Mouse (Mus musculus) intestine, postnatal 0 days (tissue): ENCODE measurements around the gene Ube2a. TPM values are rescaled to one million over a fixed set of nuclear protein-coding genes. Genes with fewer than 3 reads are reported as not detected.

Experiments
- ATAC-seq: fragments of 200-750 bp; cut with Nextera tagmentation; 2 replicates; pipeline ENCODE4 v1.8.0; 2017; ENCODE audit warnings: mild to moderate bottlenecking, moderate TSS enrichment, moderate library complexity
- H3K27ac ChIP-seq: fragments of 300-500 bp; sonication (generic); 2 replicates; pipeline ENCODE4 v1.5.1; 2014; ENCODE audit warnings: mild to moderate bottlenecking, low read depth, low read length, moderate library complexity
- H3K27me3 ChIP-seq: fragments of 300-500 bp; sonication (generic); replicated peaks from 2 replicates; pipeline ENCODE4 v1.6.1; 2014; ENCODE audit warnings: low read length, mixed read lengths; ENCODE audit not compliant: control insufficient read depth, insufficient read depth
- H3K36me3 ChIP-seq: fragments of 300-500 bp; sonication (generic); 2 replicates; pipeline ENCODE4 v1.6.1; 2014; ENCODE audit warnings: mild to moderate bottlenecking, moderate library complexity; ENCODE audit not compliant: control insufficient read depth, insufficient read depth
- H3K4me1 ChIP-seq: fragments of 300-500 bp; sonication (generic); replicated peaks from 2 replicates; pipeline ENCODE4 v1.6.1; 2014; ENCODE audit warnings: antibody characterized with exemption, low read length, mixed read lengths; ENCODE audit not compliant: control insufficient read depth, insufficient read depth
- H3K4me2 ChIP-seq: fragments of 300-500 bp; sonication (generic); replicated peaks from 2 replicates; pipeline ENCODE4 v1.6.1; 2014; ENCODE audit warnings: low read depth, mild to moderate bottlenecking, moderate library complexity
- H3K4me3 ChIP-seq: fragments of 300-500 bp; sonication (generic); 2 replicates; pipeline ENCODE4 v1.5.1; 2014; ENCODE audit warnings: low read depth, low read length
- H3K9ac ChIP-seq: fragments of 300-500 bp; sonication (generic); 2 replicates; pipeline ENCODE4 v1.6.1; 2014; ENCODE audit warnings: mild to moderate bottlenecking, low read depth, low read length
- H3K9me3 ChIP-seq: fragments of 300-500 bp; sonication (generic); 2 replicates; pipeline ENCODE4 v1.6.1; 2016; ENCODE audit warnings: mixed run types; ENCODE audit not compliant: control insufficient read depth
- CTCF ChIP-seq: sonication (generic); IDR thresholded peaks from 2 replicates; pipeline ENCODE4 v1.5.1; 2016; ENCODE audit warnings: low read depth, mild to moderate bottlenecking, control low read depth, antibody characterized with exemption, moderate library complexity
- WGBS: fragments of 180-500 bp; shearing (Covaris S2); extraction: QIAGEN DNeasy Blood & Tissue Kit; methylation state at CpG from one replicate; pipeline ENCODE4 v1.1.7; 2014; 5-methylcytosine and 5-hydroxymethylcytosine counted together
- polyA plus RNA-seq: library from polyadenylated mRNA; unstranded; fragments of >200 nt; fragmentation: Nextera tagmentation; extraction: Ambion mirVana; gene quantifications from 2 replicates; pipeline ENCODE4 v1.2.1, GENCODE M21; 2015

Gene Ube2a
- 153 and 168 TPM in 2 replicates for polyA plus RNA-seq

DNA sequence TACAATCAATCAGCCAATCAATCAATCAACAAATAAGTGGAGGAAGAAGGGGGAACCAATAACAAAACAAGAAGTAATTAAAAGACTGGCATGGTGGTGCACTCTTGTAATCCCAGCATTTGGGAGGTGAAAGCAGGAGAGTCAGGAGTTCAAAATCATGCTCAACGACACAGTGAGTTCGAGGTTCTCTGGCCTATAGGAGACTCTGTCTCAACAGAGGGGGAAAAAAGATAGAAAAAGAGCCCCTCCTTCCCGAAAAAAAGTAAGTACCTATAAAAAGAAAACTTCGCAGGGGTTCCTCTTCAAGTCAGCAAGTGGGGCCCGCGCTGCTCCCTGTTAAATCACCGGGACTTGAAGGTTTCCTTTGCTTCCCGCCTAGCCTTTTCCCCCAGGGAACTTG is at the start of gene Ube2a, which contains the start of gene C330007P06Rik:
TSS of gene Ube2a (plus strand) at position 136 of the 400 bp plus-strand sequence.
TSS of gene C330007P06Rik (minus strand) at position 347 of the 400 bp plus-strand sequence.
- H3K27me3 ChIP-seq: no peaks in the 10 kb centered on the region
- H3K27ac ChIP-seq: peak within 1 kb of the TSS; percentile 80
- H3K36me3 ChIP-seq: peaks cover 5% of the 10 kb centered on the region; the same call in 1 of the 2 replicates
- H3K4me1 ChIP-seq: no peaks in the 10 kb centered on the region
- WGBS: 24% methylated on average over 8 of the region's 8 CpGs
- TF ChIP-seq CTCF: no peak
- H3K9ac ChIP-seq: peak within 1 kb of the TSS; percentile 83
- peak; percentile 18 for ATAC-seq
- H3K9me3 ChIP-seq: no peaks in the 10 kb centered on the region
- peak within 1 kb of the TSS; percentile 71 for H3K4me3 ChIP-seq
- peak within 1 kb of the TSS; percentile 65 for H3K4me2 ChIP-seq

DNA sequence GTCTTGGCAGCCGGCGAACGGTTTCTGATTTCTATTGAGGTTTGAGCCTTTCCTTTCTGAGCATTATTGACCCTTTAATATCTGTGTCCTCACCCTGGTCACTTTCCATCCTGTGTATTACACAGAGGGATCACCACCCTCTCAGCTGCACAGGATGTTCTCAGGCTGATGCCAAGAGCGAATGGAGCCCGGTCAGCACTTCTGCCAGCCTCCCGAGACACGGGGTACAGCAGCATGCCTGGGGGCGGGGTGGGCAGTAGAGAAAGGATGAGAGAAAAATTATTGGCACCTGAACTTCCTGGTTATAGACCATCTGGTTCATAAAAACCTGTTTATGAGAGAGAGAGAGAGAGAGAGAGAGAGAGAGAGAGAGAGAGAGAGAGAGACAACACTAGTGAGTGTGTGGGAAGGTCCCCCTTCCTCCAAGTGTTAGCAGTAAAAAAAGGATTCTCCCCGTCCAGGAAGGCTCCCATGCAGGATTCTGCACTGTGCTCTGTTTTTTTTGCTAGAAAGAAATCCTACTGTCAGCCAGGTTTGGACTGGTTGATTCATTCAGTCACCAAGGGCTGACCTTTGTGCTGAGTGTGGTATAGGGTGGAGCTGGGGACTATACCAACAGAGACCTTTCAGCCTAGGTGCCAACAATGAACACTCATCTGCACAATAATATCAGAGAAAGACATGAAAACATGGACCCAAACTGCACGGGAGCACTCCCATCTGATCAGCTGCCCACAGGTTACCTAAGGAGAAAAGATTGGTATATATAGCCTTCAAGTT is 49.6 kb upstream of the Ube2a start:
- Histone ChIP-seq H3K4me3 (no peak overlapping the region), H3K9me3 (no peaks in the 10 kb centered on the region), H3K4me1 (no peaks in the 10 kb centered on the region), H3K9ac (no peak overlapping the region), H3K4me2 (no peak overlapping the region), H3K27ac (peak overlapping the region; percentile 77), H3K36me3 (no peaks in the 10 kb centered on the region), H3K27me3 (no peaks in the 10 kb centered on the region)
- ATAC-seq: peak; percentile 81
- TF ChIP-seq CTCF: no peak
- 57% methylated on average over 10 of the region's 10 CpGs for WGBS

DNA sequence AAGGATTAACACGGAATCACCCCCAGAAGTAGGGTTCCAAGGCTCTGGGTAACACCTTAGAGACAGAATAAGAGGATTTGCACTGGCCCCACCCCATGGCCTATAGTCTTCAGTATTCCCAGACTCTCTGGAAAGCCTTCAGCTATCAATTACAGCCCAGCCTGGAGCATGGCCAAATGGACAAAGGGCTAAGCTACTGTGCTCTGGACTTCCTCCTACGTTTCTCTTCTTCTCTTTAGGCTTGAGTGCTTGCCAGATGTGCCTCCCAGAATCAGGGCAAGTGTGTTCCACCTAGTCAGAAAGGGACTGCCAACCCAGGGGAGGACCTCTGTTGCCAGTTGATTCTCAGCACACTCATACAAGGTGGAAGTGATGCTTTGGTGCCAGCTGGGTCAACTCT is 48.7 kb upstream of the Ube2a start:
- Histone ChIP-seq H3K27me3 (no peaks in the 10 kb centered on the region), H3K36me3 (no peaks in the 10 kb centered on the region), H3K27ac (peak overlapping the region; percentile 77), H3K4me1 (no peaks in the 10 kb centered on the region), H3K9me3 (no peaks in the 10 kb centered on the region), H3K4me2 (no peak overlapping the region), H3K9ac (no peak overlapping the region), H3K4me3 (no peak overlapping the region)
- WGBS: 38% methylated on average over 2 of the region's 2 CpGs
- TF ChIP-seq CTCF: no peak
- ATAC-seq: peak; percentile 21; the same call in 1 of the 2 replicates

DNA sequence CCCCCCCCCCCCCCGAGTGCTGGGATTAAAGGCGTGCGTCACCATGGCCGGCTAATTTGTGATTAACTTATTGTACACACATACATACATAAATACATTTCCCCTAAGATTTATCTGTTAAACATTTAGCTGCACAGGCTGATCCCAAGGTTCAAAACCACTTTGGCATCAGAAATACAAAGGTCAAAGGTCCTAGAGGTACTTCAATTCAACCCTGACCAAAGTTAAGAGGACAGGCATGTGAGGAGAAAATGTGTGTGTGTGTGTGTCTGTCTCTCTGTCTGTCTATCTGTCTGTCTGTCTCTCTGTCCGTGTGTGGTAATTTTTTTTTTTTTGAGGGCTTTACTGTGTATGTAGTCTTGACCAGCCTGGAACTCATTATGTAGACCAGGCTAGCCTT is 46.8 kb upstream of the Ube2a start:
- Histone ChIP-seq H3K4me2 (no peak overlapping the region), H3K36me3 (no peaks in the 10 kb centered on the region), H3K27me3 (no peaks in the 10 kb centered on the region), H3K4me3 (no peak overlapping the region), H3K4me1 (no peaks in the 10 kb centered on the region), H3K27ac (peak overlapping the region; percentile 68; the same call in 1 of the 2 replicates), H3K9me3 (no peaks in the 10 kb centered on the region), H3K9ac (no peak overlapping the region)
- WGBS: 81% methylated on average over 4 of the region's 5 CpGs
- no peak for ATAC-seq
- no peak for TF ChIP-seq CTCF

DNA sequence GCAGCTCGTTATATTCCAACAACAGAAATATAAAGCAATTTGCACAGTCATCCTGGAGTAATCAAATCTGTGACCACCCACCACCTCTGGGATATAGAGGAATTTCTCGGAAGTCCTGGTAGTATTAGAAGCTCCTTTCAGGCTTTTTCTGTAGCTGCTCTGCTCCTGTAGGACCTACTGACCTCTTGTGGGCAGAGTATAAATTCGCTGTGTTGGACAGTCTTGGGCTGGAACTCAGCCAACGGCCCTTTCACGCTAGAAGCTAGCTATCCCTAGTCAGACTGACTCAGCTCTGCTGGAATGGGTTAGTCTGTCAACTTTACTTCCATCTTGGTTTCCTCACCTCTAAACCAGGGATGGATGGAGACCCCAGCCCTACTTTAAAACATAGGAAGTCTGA is 43.4 kb upstream of the Ube2a start:
- Histone ChIP-seq H3K27ac (peak overlapping the region; percentile 57), H3K9me3 (no peaks in the 10 kb centered on the region), H3K9ac (no peak overlapping the region), H3K27me3 (no peaks in the 10 kb centered on the region), H3K4me2 (no peak overlapping the region), H3K36me3 (no peaks in the 10 kb centered on the region), H3K4me1 (no peaks in the 10 kb centered on the region), H3K4me3 (no peak overlapping the region)
- 33% methylated on average over 5 of the region's 5 CpGs for WGBS
- peak; percentile 55 for ATAC-seq
- TF ChIP-seq CTCF: peak; percentile 72

DNA sequence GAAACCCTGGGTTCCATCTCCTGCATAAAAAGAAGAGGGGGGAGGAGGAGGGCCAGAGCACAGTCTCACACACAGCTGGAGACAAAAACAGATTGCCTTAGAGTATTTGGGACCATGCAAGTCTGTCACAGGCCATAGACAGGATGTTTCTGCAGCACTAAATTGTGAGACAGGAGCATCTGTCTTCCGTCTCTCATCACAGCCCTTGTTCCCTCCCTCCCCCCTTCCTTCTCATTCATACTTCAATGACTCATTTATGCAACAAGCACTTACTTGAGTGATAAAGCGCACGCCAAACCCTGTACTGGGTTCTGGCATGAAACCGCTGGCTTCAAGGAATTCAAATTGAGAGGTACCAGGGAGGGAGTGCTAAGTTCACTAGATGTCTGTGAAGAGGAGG is 42.1 kb upstream of the Ube2a start:
- no peak for TF ChIP-seq CTCF
- H3K4me2 ChIP-seq: no peak overlapping the region
- no peak overlapping the region for H3K9ac ChIP-seq
- H3K36me3 ChIP-seq: no peaks in the 10 kb centered on the region
- H3K27ac ChIP-seq: no peak overlapping the region
- ATAC-seq: no peak
- no peak overlapping the region for H3K4me3 ChIP-seq
- 56% methylated on average over 4 of the region's 4 CpGs for whole genome bisulfite sequencing
- H3K27me3 ChIP-seq: no peaks in the 10 kb centered on the region
- no peaks in the 10 kb centered on the region for H3K4me1 ChIP-seq
- no peaks in the 10 kb centered on the region for H3K9me3 ChIP-seq
